Mouse (Mus musculus) mammary gland, adult 2 months (tissue): ENCODE results near the gene Pik3ip1. TPM values are rescaled to one million over a fixed set of nuclear protein-coding genes. Genes with fewer than 3 reads are reported as not detected.

Experiments used
- polyA plus RNA-seq: library from polyadenylated mRNA; depleted of rRNA; stranded (reverse); fragments of >200 nt; gene quantifications from 2 replicates; pipeline ENCODE4 v1.2.3, GENCODE M21; 2012; ENCODE audit warnings: low replicate concordance; rRNA removed

The Pik3ip1 gene
- 23.0 and 53.0 TPM in 2 replicates for polyA plus RNA-seq

GRCm38 (mm10) chr11:3329891-3330451, at the start of gene Pik3ip1:
Gene Pik3ip1, plus strand, starts transcription at chr11:3330401.

GRCm38 (mm10) chr11:3288521-3289301, 41.5 kb upstream of the Pik3ip1 start, which contains the start of gene Patz1:
Gene Patz1, plus strand, starts transcription at chr11:3288874.

Other genes with a start within 250 kb of the Pik3ip1 start
- gene Sfi1, start 136.9 kb upstream of the Pik3ip1 start, polyA plus RNA-seq: 27.4 and 38.6 TPM in 2 replicates
- gene Eif4enif1, start 128.0 kb upstream of the Pik3ip1 start, polyA plus RNA-seq: 36.0 and 56.4 TPM in 2 replicates
- 15.5 and 28.1 TPM in 2 replicates for gene Drg1, start 64.0 kb upstream of the Pik3ip1 start, polyA plus RNA-seq
- 24.7 and 51.7 TPM in 2 replicates for gene Patz1, start 41.5 kb upstream of the Pik3ip1 start, polyA plus RNA-seq
- 68.0 and 81.3 TPM in 2 replicates for gene Limk2, start 78.8 kb downstream of the Pik3ip1 start, polyA plus RNA-seq
- 24.0 and 45.3 TPM in 2 replicates for gene Rnf185, start 122.0 kb downstream of the Pik3ip1 start, polyA plus RNA-seq
- 0.42 and 0.45 TPM in 2 replicates for gene Pla2g3, start 157.9 kb downstream of the Pik3ip1 start, polyA plus RNA-seq
- 4.0 and 5.4 TPM in 2 replicates for gene Inpp5j, start 174.4 kb downstream of the Pik3ip1 start, polyA plus RNA-seq
- gene Selenom, start 184.3 kb downstream of the Pik3ip1 start, polyA plus RNA-seq: 88.8 and 176 TPM in 2 replicates
- gene Smtn, start 210.2 kb downstream of the Pik3ip1 start, polyA plus RNA-seq: 27.1 and 39.0 TPM in 2 replicates